Mouse (Mus musculus): Measurements from ENCODE around the gene Skp1a. TPM values are rescaled to one million over a fixed set of nuclear protein-coding genes. Genes with fewer than 3 reads are reported as not detected.

Gene Skp1a
- total and polyA plus RNA-seq, 3 experiments: 169 to 371 (median 209) TPM

DNA sequence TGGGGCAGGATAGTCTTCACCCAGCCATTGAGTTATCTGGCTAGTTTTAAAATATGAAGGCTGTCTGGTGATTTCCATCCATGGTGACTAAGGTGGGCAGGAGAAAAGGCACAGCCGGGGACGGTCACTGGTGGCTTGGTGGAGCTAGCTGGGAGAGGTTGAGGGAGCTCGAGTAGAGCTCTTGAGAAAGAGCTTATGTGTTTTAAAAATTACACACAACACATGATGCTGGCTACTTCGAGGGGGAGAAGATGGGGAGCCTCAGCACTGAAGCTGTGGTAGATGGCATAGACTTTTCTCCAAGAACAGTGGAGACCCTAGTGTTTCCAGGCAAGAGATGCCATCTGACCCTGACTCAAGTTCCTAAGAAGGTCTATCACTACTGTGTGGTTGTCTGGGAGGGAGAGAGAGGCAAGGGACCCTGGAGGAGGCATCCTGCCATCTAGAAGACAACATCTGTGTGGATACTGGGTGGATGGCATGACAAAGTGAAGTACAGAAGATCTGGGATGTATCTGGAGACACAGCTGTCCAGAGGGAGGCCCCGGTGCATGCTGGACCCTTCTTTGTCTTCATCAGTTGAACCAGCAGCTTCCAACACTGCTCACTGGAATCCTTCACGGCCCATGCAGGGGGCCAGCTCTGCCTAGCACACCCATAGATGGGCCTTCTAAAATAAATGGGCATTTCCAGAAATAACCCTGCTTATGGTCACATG lies 45.8 kb downstream of the Skp1a start:
- Histone ChIP-seq H3K27ac (ENCODE audit: insufficient read depth, low read depth) (no peak overlapping the region), H3K9ac (ENCODE audit: insufficient read depth, low read depth) (no peak overlapping the region), H3K27me3 (replicated peaks) (peaks cover 27% of the 10 kb centered on the region), H3K4me1 (ENCODE audit: control insufficient read depth in 1 of 2, insufficient read depth in 2 of 2) (peaks cover 11 to 15% of the 10 kb centered on the region in 2 experiments), H3K9me3 (replicated peaks; ENCODE audit: low read length) (no peaks in the 10 kb centered on the region), H3K36me3 (replicated peaks in 1 of 2; ENCODE audit: control insufficient read depth in 1 of 2, insufficient read depth in 1 of 2, low read length in 1 of 2) (peaks cover 0 to 6% of the 10 kb centered on the region in 2 experiments), H3K4me3 (replicated peaks in 1 of 3; ENCODE audit: low read depth in 2 of 3, low read length in 2 of 3, poor library complexity in 1 of 3) (no peak overlapping the region), H3K79me2 (replicated peaks; ENCODE audit: control insufficient read depth, extremely low read depth, insufficient read depth, poor library complexity, severe bottlenecking) (no peaks in the 10 kb centered on the region), H3K4me2 (ENCODE audit: insufficient read depth, low read depth, poor library complexity, severe bottlenecking) (no peak overlapping the region)
- dilution Hi-C loops (cut with MboI; ENCODE audit: extremely low pct_ligation_motif_present, extremely low pct_unique_long_range_greater_than_20kb, low sequenced_read_pairs): no loop called here
- TF ChIP-seq JUN (IDR thresholded peaks at IDR 0.05; ENCODE audit: insufficient read depth, low read depth, low read length): no peak
- TF ChIP-seq EP300 (IDR thresholded peaks at IDR 0.05; ENCODE audit: low read length): no peak
- TF ChIP-seq MAX (IDR thresholded peaks at IDR 0.05; ENCODE audit: low read length): no peak
- TF ChIP-seq ZMIZ1 (IDR thresholded peaks at IDR 0.05; ENCODE audit: low read depth, low read length): no peak
- TF ChIP-seq E2F4 (IDR thresholded peaks at IDR 0.05; ENCODE audit: insufficient replicate concordance, low read depth, low read length): no peak
- no peak for TF ChIP-seq KAT2A (IDR thresholded peaks at IDR 0.05; ENCODE audit: insufficient replicate concordance, low read length)
- TF ChIP-seq UBTF (IDR thresholded peaks at IDR 0.05; ENCODE audit: low read depth, low read length): no peak
- no peak for TF ChIP-seq ZC3H11A (IDR thresholded peaks at IDR 0.05; ENCODE audit: low read depth, low read length)
- no peak for TF ChIP-seq POLR2AphosphoS2 (IDR thresholded peaks at IDR 0.05; ENCODE audit: low read depth, low read length)
- no peak for DNase-seq (ENCODE audit: extremely low read depth)
- in situ Hi-C loops (cut with MboI; ENCODE audit: low pct_ligation_motif_present, low pct_unique_long_range_greater_than_20kb, low sequenced_read_pairs): no loop called here

DNA sequence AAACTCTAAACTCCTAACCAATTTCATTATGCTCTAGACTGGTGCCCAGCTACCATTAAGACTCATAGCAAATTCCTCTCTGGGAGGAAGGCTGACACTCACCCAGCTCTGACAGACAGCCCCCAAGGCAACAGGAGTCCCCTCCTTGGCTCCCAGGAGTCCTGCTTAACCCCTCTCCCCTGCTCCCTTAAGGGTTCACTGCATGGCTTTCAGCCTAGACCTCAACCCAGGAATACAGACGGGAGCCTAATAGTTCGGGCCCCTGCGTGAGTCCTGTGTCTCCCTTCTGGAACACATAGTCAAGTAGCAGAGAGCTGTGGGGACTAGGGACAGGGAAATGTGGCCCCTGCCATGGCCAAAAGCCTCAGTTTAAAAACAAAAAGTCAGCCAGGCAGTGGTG lies 46.4 kb downstream of the Skp1a start:
- H3K4me2 ChIP-seq (ENCODE audit: insufficient read depth, low read depth, poor library complexity, severe bottlenecking): no peak overlapping the region
- no peak for TF ChIP-seq E2F4 (IDR thresholded peaks at IDR 0.05; ENCODE audit: insufficient replicate concordance, low read depth, low read length)
- TF ChIP-seq MAX (IDR thresholded peaks at IDR 0.05; ENCODE audit: low read length): no peak
- no peak for TF ChIP-seq ZKSCAN1 (IDR thresholded peaks at IDR 0.05; ENCODE audit: borderline replicate concordance, low read depth, low read length)
- no peak for TF ChIP-seq USF2 (conservative IDR thresholded peaks at IDR 0.05; ENCODE audit: low read depth, low read length)
- TF ChIP-seq MEF2A (IDR thresholded peaks at IDR 0.05; ENCODE audit: borderline replicate concordance, low read depth, low read length): no peak
- TF ChIP-seq JUN (IDR thresholded peaks at IDR 0.05; ENCODE audit: insufficient read depth, low read depth, low read length): no peak
- no peak overlapping the region for H3K9ac ChIP-seq (ENCODE audit: insufficient read depth, low read depth)
- H3K4me1 ChIP-seq (ENCODE audit: control insufficient read depth in 1 of 2, insufficient read depth in 2 of 2): peaks cover 6 to 12% of the 10 kb centered on the region in 2 experiments
- peaks cover 31% of the 10 kb centered on the region for H3K27me3 ChIP-seq (replicated peaks)
- no peak for DNase-seq (ENCODE audit: extremely low read depth)
- no peaks in the 10 kb centered on the region for H3K9me3 ChIP-seq (replicated peaks; ENCODE audit: low read length)
- no peaks in the 10 kb centered on the region for H3K79me2 ChIP-seq (replicated peaks; ENCODE audit: control insufficient read depth, extremely low read depth, insufficient read depth, poor library complexity, severe bottlenecking)
- H3K4me3 ChIP-seq (replicated peaks in 1 of 3; ENCODE audit: low read depth in 2 of 3, low read length in 2 of 3, poor library complexity in 1 of 3): no peak overlapping the region
- H3K27ac ChIP-seq (ENCODE audit: insufficient read depth, low read depth): no peak overlapping the region
- dilution Hi-C loops (cut with MboI; ENCODE audit: extremely low pct_ligation_motif_present, extremely low pct_unique_long_range_greater_than_20kb, low sequenced_read_pairs): no loop called here
- in situ Hi-C loops (cut with MboI; ENCODE audit: low pct_ligation_motif_present, low pct_unique_long_range_greater_than_20kb, low sequenced_read_pairs): no loop called here
- peaks cover 0 to 6% of the 10 kb centered on the region in 2 experiments for H3K36me3 ChIP-seq (replicated peaks in 1 of 2; ENCODE audit: control insufficient read depth in 1 of 2, insufficient read depth in 1 of 2, low read length in 1 of 2)
